Mouse (Mus musculus) kidney, embryonic 16.5 days (tissue): Measurements from ENCODE around the gene Spsb4. TPM values are rescaled to one million over a fixed set of nuclear protein-coding genes. Genes with fewer than 3 reads are reported as not detected.

ENCODE experiments used
- ATAC-seq: fragments of 200-750 bp; cut with Nextera tagmentation; 2 replicates; pipeline ENCODE4 v1.8.0; 2017; ENCODE audit warnings: moderate TSS enrichment; ENCODE audit not compliant: low FRiP score, low TSS enrichment
- H3K27ac ChIP-seq: fragments of 300-500 bp; sonication (generic); 2 replicates; pipeline ENCODE4 v1.5.1; 2014; ENCODE audit warnings: low read length
- H3K27me3 ChIP-seq: fragments of 300-500 bp; sonication (generic); 2 replicates; pipeline ENCODE4 v1.6.1; 2014; ENCODE audit warnings: low read length, control low read depth, mixed read lengths; ENCODE audit not compliant: insufficient read depth
- H3K36me3 ChIP-seq: fragments of 300-500 bp; sonication (generic); 2 replicates; pipeline ENCODE4 v1.6.1; 2014; ENCODE audit warnings: low read length, control low read depth, mixed read lengths; ENCODE audit not compliant: insufficient read depth
- H3K4me1 ChIP-seq: fragments of 300-500 bp; sonication (generic); 2 replicates; pipeline ENCODE4 v1.6.1; 2014; ENCODE audit warnings: low read length, control low read depth, mixed read lengths; ENCODE audit not compliant: insufficient read depth
- H3K4me2 ChIP-seq: fragments of 300-500 bp; sonication (generic); replicated peaks from 2 replicates; pipeline ENCODE4 v1.6.1; 2014; ENCODE audit warnings: low read depth, low read length
- H3K4me3 ChIP-seq: fragments of 300-500 bp; sonication (generic); 2 replicates; pipeline ENCODE4 v1.5.1; 2014; ENCODE audit warnings: mild to moderate bottlenecking, low read length
- H3K9ac ChIP-seq: fragments of 300-500 bp; sonication (generic); replicated peaks from 2 replicates; pipeline ENCODE4 v1.6.1; 2014; ENCODE audit warnings: low read length
- H3K9me3 ChIP-seq: fragments of 300-500 bp; sonication (generic); 2 replicates; pipeline ENCODE4 v1.6.1; 2016; ENCODE audit warnings: low read length, control low read depth
- WGBS: fragments of 180-500 bp; shearing (Covaris S2); extraction: QIAGEN DNeasy Blood & Tissue Kit; methylation state at CpG from one replicate; pipeline ENCODE4 v1.1.7; 2014; 5-methylcytosine and 5-hydroxymethylcytosine counted together
- polyA plus RNA-seq: library from polyadenylated mRNA; unstranded; fragments of >200 nt; fragmentation: Nextera tagmentation; extraction: Ambion mirVana; gene quantifications from 2 replicates; pipeline ENCODE4 v1.2.1, GENCODE M21; 2015

Gene Spsb4
- polyA plus RNA-seq, 1 experiment from 2014 or later, result 66.6 TPM

DNA sequence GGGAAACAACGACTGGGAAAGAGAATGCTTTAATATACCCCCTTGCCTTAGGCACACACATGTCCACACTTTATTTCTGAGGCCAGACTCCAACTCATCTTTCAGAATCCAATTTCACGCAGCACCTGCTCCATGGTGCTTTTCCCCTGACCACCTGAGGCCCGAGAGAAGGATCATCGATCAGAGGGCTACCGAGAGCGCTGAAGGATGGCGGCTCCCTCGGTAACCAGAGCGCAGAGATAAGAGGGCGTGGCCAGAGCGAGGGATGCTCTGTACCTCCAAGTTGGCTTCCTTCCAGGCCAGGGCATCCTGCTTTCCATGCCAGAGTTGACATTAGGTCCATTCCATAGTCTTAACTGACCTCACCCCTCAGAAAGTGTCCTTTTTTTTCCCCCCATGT lies 588 bp upstream of the Spsb4 start:
- 2% methylated on average over 11 of the region's 11 CpGs for WGBS
- Histone ChIP-seq H3K4me2 (peak overlapping the region; percentile 77), H3K27me3 (peaks cover 2% of the 10 kb centered on the region; the same call in 1 of the 2 replicates), H3K4me1 (peaks cover 40% of the 10 kb centered on the region), H3K9ac (peak overlapping the region; percentile 85), H3K4me3 (peak overlapping the region; percentile 73), H3K27ac (peak overlapping the region; percentile 95), H3K9me3 (no peaks in the 10 kb centered on the region), H3K36me3 (no peaks in the 10 kb centered on the region)
- peak; percentile 5; the same call in 1 of the 2 replicates for ATAC-seq

DNA sequence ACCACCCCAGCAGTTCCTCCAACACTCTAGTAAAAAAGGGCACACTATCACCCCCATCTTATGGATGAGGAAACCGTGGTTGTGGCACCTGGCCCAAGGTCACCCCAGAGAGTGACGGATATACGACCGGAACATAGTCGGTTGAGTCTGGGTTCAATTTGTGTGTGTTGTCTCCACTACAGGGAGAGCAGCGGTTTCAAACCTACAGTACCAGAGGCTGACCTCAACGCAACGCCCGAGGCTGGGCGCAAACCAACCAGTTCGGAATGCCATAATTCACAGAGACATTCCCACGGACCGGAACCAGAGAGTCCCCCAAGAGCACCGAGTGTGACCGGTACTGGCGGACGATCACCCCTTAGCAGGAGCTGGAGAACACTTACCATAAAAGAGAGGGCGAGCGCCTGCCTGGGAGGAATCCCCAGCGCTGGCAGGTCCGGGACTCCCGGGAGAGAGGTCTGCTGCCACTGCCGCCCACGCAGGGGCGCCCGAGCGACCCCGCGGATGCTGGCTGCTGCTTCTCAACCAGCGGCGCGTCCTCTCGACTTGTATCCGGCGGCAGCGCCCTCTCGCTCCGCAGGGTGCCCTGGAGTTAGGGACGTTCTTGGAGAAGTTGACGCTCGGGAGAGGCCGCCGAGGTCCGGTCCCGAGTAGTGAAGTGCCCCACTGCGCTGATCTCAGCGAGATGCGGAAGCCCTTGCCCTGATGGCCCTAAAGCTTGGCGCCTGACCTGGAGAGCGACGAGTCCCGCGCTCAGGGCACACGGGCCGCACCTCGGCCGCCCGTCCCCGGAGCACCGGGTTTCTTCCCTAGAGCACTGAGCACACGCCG lies 617 bp downstream of the Spsb4 start:
- WGBS, result under 1% methylated on average over 62 of the region's 62 CpGs
- Histone ChIP-seq H3K27me3 (peaks cover 2% of the 10 kb centered on the region; the same call in 1 of the 2 replicates), H3K9me3 (no peaks in the 10 kb centered on the region), H3K4me1 (peaks cover 48% of the 10 kb centered on the region), H3K4me2 (peak overlapping the region; percentile 77), H3K36me3 (no peaks in the 10 kb centered on the region), H3K4me3 (peak overlapping the region; percentile 73), H3K27ac (peak overlapping the region; percentile 95), H3K9ac (peak overlapping the region; percentile 85)
- peak; percentile 52 for ATAC-seq

DNA sequence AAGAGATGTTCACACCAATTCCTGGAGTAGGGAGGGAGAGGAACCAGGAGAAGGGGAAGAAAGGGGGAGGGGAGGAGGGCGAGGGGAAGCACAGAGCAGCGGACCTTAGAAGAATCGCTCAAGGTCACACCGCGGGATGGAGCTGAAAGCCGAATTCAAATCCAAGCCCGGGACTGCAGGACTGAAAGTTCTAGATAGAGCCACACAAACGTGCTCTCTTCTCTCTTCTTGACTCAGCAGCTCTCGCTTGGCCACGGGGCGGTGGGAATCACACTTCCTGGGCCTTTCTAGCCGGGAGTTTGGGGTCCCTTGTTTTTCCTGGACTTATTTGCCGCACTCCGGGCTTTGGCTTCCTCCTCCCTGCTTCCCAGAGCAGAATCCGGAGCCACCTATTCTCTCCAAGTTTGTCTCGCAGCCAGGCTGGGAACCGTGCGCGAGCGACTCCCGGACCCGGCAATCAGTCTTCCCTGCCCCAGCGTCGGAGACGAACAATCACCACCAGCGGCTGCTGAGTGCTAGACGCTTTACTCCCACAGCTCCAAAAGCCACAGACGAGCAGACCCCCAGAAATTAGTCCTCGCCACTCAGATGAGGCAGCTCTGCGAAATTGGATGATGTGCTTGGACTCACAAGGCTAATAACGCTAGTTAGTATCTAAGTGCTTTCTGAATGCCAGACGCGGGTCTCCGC lies 1.4 kb downstream of the Spsb4 start:
- Histone ChIP-seq H3K27ac (peak overlapping the region; percentile 95), H3K36me3 (no peaks in the 10 kb centered on the region), H3K4me1 (peaks cover 56% of the 10 kb centered on the region), H3K9ac (peak overlapping the region; percentile 85), H3K9me3 (no peaks in the 10 kb centered on the region), H3K4me2 (peak overlapping the region; percentile 77), H3K4me3 (peak overlapping the region; percentile 73), H3K27me3 (peaks cover 2% of the 10 kb centered on the region; the same call in 1 of the 2 replicates)
- under 1% methylated on average over 33 of the region's 34 CpGs for WGBS
- ATAC-seq, result no peak

DNA sequence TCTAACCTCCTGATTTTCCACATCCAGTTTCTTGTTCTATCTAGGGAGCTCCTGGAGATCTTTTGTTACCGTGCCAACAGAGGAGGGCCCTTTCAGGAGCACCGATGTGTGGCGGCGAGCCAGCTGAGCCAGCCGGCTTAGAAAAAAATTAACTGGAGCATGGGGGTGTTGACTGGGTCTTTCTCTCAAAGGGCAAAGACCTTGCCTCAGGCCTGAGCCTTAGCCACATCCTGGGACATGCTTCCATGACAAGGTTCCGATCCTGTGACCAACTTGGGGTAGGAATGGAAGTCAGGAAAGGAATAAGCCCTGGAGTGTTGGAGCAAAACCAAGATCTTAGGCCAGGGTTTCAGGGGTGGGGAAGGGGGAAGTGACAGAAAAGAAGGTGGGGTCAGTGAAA lies 2.9 kb downstream of the Spsb4 start:
- Histone ChIP-seq H3K36me3 (no peaks in the 10 kb centered on the region), H3K27me3 (peaks cover 2% of the 10 kb centered on the region; the same call in 1 of the 2 replicates), H3K4me3 (peak overlapping the region; percentile 73), H3K4me1 (peaks cover 66% of the 10 kb centered on the region), H3K9me3 (no peaks in the 10 kb centered on the region), H3K4me2 (peak overlapping the region; percentile 77), H3K9ac (no peak overlapping the region), H3K27ac (peak overlapping the region; percentile 95)
- peak; percentile 27; the same call in 1 of the 2 replicates for ATAC-seq
- WGBS, result 14% methylated on average over 6 of the region's 6 CpGs

DNA sequence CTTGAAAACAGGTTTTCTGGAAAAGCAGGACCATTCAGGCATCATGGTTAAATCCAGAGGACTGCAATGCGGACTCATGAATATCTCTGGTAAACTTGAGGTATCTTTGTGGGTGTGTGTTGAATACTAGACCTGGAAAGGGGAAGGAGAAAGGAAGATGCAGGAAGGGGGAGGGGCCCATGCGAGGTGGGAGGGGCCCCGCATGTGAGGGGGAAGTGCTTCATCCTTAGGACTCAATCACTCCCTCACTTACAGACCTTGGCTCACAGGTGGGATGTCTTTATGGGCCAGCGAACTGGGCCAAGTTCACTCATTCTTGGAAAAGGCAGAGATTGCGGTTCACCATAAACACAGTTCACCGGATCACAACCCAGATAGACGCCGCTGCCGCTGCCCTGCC lies 4.9 kb downstream of the Spsb4 start:
- ATAC-seq, result no peak
- Histone ChIP-seq H3K4me1 (peaks cover 61% of the 10 kb centered on the region), H3K4me2 (peak overlapping the region; percentile 5; the same call in 1 of the 2 replicates), H3K9me3 (no peaks in the 10 kb centered on the region), H3K4me3 (no peak overlapping the region), H3K27me3 (no peaks in the 10 kb centered on the region), H3K36me3 (no peaks in the 10 kb centered on the region; the same call in 1 of the 2 replicates), H3K27ac (peak overlapping the region; percentile 79), H3K9ac (no peak overlapping the region)
- WGBS, result 43% methylated on average over 9 of the region's 9 CpGs

DNA sequence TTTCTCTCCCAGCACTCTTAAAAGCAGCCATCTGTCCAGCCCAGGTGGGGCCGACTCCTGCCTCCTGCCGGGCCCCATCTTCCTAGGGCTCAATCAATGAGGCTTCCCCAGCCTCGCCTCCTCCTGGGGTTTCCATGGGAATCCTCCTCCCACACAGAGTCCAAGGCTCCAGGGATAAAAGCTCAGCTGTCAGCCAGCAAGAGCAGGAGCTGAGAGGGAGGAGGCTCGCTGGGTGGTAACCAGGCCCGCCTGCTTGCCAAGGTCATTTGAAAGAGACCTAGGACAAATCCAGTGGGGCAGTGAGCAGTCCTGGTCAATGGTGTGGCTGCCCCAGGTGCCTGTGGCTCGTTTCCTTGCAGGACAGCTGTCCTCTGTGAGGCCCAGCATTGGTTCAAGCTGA lies 5.5 kb downstream of the Spsb4 start:
- Histone ChIP-seq H3K27me3 (no peaks in the 10 kb centered on the region), H3K4me1 (peaks cover 61% of the 10 kb centered on the region), H3K4me2 (no peak overlapping the region; the same call in 1 of the 2 replicates), H3K36me3 (peaks cover 2% of the 10 kb centered on the region; the same call in 1 of the 2 replicates), H3K27ac (peak overlapping the region; percentile 79), H3K9me3 (no peaks in the 10 kb centered on the region), H3K9ac (0 out of 2 replicates have a peak overlapping the region, but pooled peaks have one; percentile 10), H3K4me3 (no peak overlapping the region)
- 21% methylated on average over 6 of the region's 6 CpGs for WGBS
- peak; percentile 66 for ATAC-seq

DNA sequence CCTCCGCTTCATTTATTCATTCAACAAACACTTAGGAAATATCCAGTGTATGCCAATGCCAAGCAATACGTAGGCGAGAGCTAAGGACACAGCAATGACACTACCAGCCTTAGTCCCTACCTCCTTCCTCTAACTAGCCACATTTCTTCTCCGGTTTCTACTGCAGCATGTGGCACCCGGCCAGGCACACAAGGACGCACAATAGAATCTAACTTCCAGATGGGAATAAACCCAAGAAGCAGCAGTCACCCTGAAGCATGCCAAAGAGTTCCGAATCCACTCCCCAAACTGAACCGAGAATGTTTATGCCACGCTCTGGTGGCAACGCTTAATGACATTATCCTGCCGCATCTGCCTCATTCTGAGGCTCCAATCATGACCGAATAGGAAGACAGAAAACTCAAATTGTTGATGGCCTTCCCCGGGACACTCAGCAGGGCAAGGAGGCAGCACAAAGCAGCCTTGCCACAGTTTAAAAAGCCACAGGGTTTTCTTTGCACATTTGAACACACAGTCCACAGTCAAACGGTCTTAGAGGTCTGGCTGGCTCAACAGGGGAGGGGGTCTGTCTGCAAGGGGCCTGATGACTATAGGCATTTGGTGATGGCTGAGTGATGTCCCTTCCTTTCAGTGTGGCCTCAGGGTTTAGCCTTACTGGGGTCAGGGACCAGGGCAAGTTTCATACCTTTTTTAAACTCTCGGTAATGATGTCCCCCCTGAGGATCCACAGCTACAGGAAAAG lies 7.0 kb downstream of the Spsb4 start:
- Histone ChIP-seq H3K9me3 (no peaks in the 10 kb centered on the region), H3K27ac (no peak overlapping the region), H3K9ac (no peak overlapping the region), H3K4me1 (peaks cover 54% of the 10 kb centered on the region), H3K27me3 (no peaks in the 10 kb centered on the region), H3K4me2 (no peak overlapping the region), H3K36me3 (peaks cover 4% of the 10 kb centered on the region; the same call in 1 of the 2 replicates), H3K4me3 (no peak overlapping the region)
- ATAC-seq, result no peak
- WGBS, result 63% methylated on average over 15 of the region's 15 CpGs

DNA sequence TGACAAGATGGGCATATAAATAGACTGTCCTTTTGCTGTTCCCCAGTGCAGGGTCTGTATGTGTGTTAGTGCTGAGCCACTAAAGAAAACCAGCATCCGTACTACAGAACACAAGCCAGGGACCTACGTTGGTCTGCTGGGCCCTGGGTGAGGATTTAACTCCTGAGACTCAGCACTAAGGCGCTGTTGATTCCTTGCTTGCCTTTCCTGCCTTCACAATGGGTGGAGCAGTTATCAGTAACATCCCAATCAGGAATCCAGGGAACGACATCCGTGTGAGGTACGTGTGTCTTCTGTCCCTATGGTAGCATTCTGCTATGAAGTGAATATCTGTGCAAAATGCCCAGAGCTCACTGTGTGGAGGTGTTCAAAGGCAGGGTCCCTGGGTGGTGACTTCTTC lies 8.2 kb downstream of the Spsb4 start:
- peaks cover 44% of the 10 kb centered on the region for H3K4me1 ChIP-seq
- H3K9ac ChIP-seq, result no peak overlapping the region
- H3K27me3 ChIP-seq, result no peaks in the 10 kb centered on the region
- ATAC-seq, result no peak
- WGBS, result 87% methylated on average over 6 of the region's 6 CpGs
- no peaks in the 10 kb centered on the region for H3K9me3 ChIP-seq
- no peak overlapping the region for H3K4me3 ChIP-seq
- no peak overlapping the region for H3K4me2 ChIP-seq
- peaks cover 4% of the 10 kb centered on the region; the same call in 1 of the 2 replicates for H3K36me3 ChIP-seq
- H3K27ac ChIP-seq, result no peak overlapping the region

DNA sequence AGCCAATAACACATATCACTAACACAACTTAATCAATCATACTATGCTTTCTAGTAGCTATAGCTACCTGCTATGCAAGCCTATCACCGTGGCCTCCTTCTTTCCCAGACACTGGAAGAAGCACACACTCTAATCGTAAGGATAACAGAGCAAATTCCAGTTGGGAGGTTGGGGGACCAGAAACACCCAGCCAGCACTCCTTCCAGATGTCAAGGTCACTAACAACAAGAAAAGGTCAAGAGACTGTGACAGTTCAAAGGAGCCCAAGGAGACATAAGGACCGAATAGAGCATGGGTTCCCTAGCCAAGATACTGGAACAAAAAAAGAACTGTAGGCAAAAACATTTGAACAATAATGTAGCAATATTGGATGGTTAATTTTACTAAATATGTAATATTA lies 13.9 kb downstream of the Spsb4 start:
- 40% methylated on average over 3 of the region's 3 CpGs for WGBS
- ATAC-seq, result no peak
- Histone ChIP-seq H3K4me3 (no peak overlapping the region), H3K36me3 (peaks cover 4% of the 10 kb centered on the region; the same call in 1 of the 2 replicates), H3K9ac (no peak overlapping the region), H3K9me3 (no peaks in the 10 kb centered on the region), H3K4me2 (no peak overlapping the region), H3K27me3 (no peaks in the 10 kb centered on the region), H3K27ac (no peak overlapping the region), H3K4me1 (peaks cover 17% of the 10 kb centered on the region; the same call in 1 of the 2 replicates)
